Mouse (Mus musculus): Measurements from ENCODE around the gene Iqcn. TPM values are rescaled to one million over a fixed set of nuclear protein-coding genes. Genes with fewer than 3 reads are reported as not detected.

Gene Iqcn
- polyA plus RNA-seq, 1 experiment from 2014 or later: 0.05 TPM

DNA sequence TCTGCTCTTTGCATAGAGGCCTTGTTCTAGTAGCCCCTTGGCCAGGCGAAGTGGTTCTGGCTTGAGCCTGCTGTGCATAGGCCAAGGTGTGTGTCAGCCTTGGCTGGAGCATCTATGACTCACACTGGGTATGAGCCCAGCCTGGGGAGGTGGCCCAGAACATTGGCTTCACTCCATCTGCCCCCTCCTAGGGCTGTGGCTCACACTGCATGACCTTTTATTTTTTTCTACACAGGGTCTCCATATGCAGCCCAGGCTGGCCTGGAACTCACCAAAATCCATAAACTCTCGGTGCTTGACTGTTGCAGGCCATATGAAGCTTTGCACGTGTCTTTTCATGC is 445 bp upstream of the Iqcn start:
- 0 out of 2 replicates have a peak overlapping the region, but pooled peaks have one; percentile 18 for H3K9ac ChIP-seq
- H3K4me3 ChIP-seq: peak overlapping the region; percentile 94; the same call in 1 of the 2 replicates
- WGBS: 86% methylated on average over 3 of the region's 3 CpGs
- H3K9me3 ChIP-seq (replicated peaks): no peaks in the 10 kb centered on the region
- peak overlapping the region; percentile 75 for H3K4me2 ChIP-seq
- H3K27ac ChIP-seq: no peak overlapping the region
- peaks cover 32% of the 10 kb centered on the region for H3K4me1 ChIP-seq
- peaks cover 22% of the 10 kb centered on the region for H3K36me3 ChIP-seq (ENCODE audit: poor library complexity, severe bottlenecking)
- no peaks in the 10 kb centered on the region for H3K27me3 ChIP-seq
- ATAC-seq: no peak

DNA sequence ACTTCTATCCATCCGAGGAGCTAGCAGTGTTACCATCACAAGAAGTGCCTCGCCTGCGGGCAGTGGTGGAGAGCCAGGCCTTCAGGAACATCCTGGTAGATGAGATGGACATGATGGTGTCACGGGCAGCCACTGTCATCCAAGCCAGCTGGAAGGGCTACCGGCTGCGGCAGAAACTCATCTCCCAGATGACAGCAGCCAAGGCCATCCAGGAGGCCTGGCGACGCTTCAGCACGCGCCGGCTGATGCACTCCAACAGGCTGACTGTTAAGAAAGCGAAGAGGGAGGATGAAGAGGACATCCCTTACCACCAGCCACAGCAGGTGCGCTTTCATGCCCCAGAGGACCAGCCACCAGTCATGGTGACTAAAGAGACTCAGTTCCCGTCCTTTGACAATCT is 5.0 kb downstream of the Iqcn start:
- no peak overlapping the region for H3K4me2 ChIP-seq
- peaks cover 9% of the 10 kb centered on the region for H3K36me3 ChIP-seq (ENCODE audit: poor library complexity, severe bottlenecking)
- H3K4me3 ChIP-seq: no peak overlapping the region
- 94% methylated on average over 14 of the region's 14 CpGs for WGBS
- no peaks in the 10 kb centered on the region for H3K27me3 ChIP-seq
- H3K4me1 ChIP-seq: 0 out of 2 replicates have a peak, but pooled peaks cover 1% of the 10 kb centered on the region
- ATAC-seq: no peak
- H3K9ac ChIP-seq: no peak overlapping the region
- no peak overlapping the region for H3K27ac ChIP-seq
- H3K9me3 ChIP-seq (replicated peaks): no peaks in the 10 kb centered on the region

DNA sequence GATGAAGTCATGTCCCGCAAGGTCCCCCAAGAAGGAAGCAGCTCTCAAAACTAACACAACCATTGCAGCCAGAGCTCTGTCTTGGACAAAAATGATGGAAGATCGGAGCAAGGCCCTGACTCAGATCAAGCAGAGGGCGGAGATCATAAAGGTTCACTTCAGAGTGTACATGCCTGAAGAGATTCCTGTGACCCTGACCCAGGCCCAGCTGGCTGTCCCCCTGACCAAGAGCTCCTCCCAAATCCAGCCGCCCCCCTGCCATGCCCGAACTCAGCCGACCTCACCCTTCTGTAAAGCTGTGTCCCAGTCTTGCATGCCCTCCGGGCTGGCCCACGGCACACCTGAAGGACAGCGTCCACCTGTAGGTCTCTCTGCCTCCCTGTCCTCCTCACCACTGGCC is 6.5 kb downstream of the Iqcn start:
- Histone ChIP-seq H3K36me3 (ENCODE audit: poor library complexity, severe bottlenecking) (no peaks in the 10 kb centered on the region), H3K27me3 (no peaks in the 10 kb centered on the region), H3K9ac (no peak overlapping the region), H3K27ac (no peak overlapping the region), H3K4me2 (no peak overlapping the region), H3K9me3 (replicated peaks) (no peaks in the 10 kb centered on the region), H3K4me3 (no peak overlapping the region), H3K4me1 (no peaks in the 10 kb centered on the region)
- 91% methylated on average over 9 of the region's 9 CpGs for WGBS
- no peak for ATAC-seq

DNA sequence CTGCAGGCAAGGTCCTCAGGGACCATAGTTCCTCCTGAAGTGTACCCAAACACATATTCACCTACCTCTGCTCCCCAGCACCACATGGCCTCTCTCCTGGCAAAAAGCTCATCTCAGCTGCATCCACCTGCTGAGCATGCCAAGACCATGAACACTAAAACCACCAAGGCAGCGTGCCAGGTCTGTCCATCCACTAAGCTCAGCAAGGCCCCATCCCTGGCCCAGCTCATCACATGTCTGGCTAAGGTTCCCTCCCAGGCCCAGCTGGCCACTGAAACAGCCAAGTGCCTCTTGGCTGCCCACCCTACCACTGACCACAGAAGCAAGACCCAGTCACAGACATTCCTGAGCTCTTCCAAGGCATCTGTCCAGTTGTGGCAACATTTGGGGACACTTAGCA is 7.0 kb downstream of the Iqcn start:
- ATAC-seq: no peak
- H3K36me3 ChIP-seq (ENCODE audit: poor library complexity, severe bottlenecking): no peaks in the 10 kb centered on the region
- H3K4me1 ChIP-seq: no peaks in the 10 kb centered on the region
- no peak overlapping the region for H3K27ac ChIP-seq
- H3K27me3 ChIP-seq: no peaks in the 10 kb centered on the region
- no peak overlapping the region for H3K4me3 ChIP-seq
- no peak overlapping the region for H3K9ac ChIP-seq
- no peak overlapping the region for H3K4me2 ChIP-seq
- WGBS: 100% methylated on average over 1 of the region's 1 CpGs
- H3K9me3 ChIP-seq (replicated peaks): no peaks in the 10 kb centered on the region

DNA sequence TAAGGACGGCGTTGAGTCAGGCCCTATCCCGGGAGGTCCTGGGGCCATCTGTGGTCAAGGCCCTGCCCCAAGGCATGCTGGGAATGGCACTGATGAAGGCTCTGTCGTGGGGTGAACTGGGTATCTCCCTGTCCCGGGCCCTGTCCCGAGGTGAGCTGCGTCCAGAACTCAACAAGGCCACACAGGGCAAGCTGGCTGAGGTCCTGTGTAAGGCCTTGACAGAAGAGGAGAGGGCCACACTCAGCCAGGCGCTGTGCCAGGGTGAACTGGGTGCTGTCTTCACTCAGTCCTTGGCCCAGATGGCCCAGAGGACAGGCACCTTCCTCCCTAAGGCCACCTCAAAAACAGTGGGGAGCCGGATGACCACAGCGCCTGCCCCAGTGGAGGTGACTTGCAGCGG is 7.8 kb downstream of the Iqcn start:
- no peak overlapping the region for H3K27ac ChIP-seq
- H3K4me1 ChIP-seq: no peaks in the 10 kb centered on the region
- WGBS: 86% methylated on average over 11 of the region's 11 CpGs
- ATAC-seq: no peak
- no peaks in the 10 kb centered on the region for H3K36me3 ChIP-seq (ENCODE audit: poor library complexity, severe bottlenecking)
- H3K9me3 ChIP-seq (replicated peaks): no peaks in the 10 kb centered on the region
- H3K9ac ChIP-seq: no peak overlapping the region
- no peak overlapping the region for H3K4me2 ChIP-seq
- H3K27me3 ChIP-seq: no peaks in the 10 kb centered on the region
- H3K4me3 ChIP-seq: no peak overlapping the region

DNA sequence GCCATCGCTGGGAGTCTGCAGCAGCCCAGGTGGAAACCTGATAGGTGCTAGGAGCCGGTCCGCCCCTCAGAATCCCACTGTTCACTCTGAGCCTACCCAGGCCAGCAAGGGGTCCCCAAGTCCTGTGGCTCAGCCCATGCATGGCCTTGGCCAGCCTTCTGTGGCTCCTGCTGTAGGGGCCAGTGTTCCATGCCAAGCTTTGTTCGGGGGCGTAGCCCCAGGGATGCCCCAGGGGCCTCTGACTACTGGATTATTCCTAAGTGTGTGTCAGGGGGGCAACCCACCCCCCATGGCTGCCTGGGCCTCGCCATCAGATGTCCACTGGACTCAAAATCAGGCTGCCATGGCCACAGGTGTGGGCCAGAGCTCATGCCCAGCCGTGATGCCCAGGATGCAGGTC is 10.7 kb downstream of the Iqcn start:
- no peak overlapping the region for H3K4me2 ChIP-seq

DNA sequence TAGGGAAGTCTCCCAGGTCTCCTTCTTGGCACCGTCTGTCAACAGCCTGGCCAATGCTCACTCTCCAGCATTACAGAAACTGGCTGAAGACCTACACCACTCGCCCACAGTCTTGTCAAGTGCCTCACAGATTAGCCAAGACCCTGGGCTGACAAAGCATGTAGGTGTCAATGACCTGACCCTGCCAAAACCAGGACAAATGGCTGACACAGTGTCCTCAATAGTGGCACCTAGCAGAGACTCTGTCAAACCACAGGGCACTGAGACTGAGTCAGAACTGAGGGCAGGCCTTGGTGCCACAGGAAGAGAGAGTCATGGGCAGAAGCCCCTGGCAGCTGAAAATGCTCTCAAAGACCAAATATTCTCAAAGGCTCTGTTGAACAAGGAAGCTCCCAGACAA is 11.8 kb downstream of the Iqcn start:
- Histone ChIP-seq H3K9me3 (replicated peaks) (no peaks in the 10 kb centered on the region), H3K4me2 (no peak overlapping the region)
- WGBS: 76% methylated on average over 2 of the region's 2 CpGs

More for the DNA sequence above, 10.7 kb downstream of the Iqcn start:
- Histone ChIP-seq H3K27ac (no peak overlapping the region), H3K9ac (no peak overlapping the region), H3K36me3 (ENCODE audit: poor library complexity, severe bottlenecking) (no peaks in the 10 kb centered on the region), H3K27me3 (no peaks in the 10 kb centered on the region), H3K4me1 (peaks cover 3% of the 10 kb centered on the region; the same call in 1 of the 2 replicates), H3K4me3 (no peak overlapping the region), H3K9me3 (replicated peaks) (no peaks in the 10 kb centered on the region)
- WGBS: 85% methylated on average over 7 of the region's 7 CpGs
- ATAC-seq: no peak

DNA sequence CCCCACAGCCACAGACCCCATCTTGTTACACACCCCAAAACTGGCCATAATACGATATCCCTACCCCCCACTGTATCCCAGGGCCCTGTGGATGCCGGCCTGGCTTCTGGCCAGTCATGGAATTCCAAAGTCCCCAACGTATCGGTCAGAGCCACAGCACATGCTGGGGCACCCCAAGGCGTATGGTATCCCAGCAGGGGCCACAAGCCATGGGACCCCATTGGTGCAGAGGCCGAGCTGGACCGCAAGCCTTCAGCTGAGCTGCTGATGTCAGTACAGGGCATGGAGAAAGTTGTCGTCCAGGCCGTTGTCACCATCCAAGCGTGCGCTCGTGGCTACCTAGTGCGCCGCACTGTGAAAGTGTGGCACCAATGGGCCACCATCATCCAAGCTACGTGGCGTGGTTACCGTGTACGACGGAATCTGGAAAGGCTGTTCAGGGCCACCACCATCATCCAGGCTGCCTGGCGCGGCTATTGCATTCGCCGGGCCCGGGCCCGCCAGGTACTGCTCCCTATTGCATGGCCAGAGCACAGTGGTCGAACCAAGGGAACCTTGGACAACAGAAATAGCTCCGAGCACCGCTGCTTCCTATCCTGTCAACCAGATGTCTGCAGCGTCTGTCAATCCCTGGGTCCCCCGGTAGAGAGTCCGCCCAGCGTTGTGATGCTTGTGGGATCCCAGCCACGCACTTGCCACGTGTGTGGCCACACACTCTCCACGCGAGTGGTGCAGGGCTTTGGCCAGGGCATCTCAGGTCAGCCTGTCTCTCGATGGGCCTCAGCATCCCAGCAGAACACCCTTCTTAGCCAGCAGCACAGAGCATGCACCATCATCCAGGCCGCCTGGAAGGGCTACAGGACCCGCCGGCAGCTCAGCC is 13.5 kb downstream of the Iqcn start:
- 89% methylated on average over 40 of the region's 40 CpGs for WGBS
- Histone ChIP-seq H3K36me3 (ENCODE audit: poor library complexity, severe bottlenecking) (no peaks in the 10 kb centered on the region), H3K27me3 (peaks cover 5% of the 10 kb centered on the region; the same call in 1 of the 2 replicates), H3K27ac (no peak overlapping the region), H3K4me2 (no peak overlapping the region), H3K9ac (no peak overlapping the region), H3K4me1 (peaks cover 3% of the 10 kb centered on the region; the same call in 1 of the 2 replicates), H3K4me3 (no peak overlapping the region), H3K9me3 (replicated peaks) (no peaks in the 10 kb centered on the region)
- ATAC-seq: no peak

More for the DNA sequence above, 11.8 kb downstream of the Iqcn start:
- Histone ChIP-seq H3K36me3 (ENCODE audit: poor library complexity, severe bottlenecking) (no peaks in the 10 kb centered on the region), H3K27me3 (peaks cover 5% of the 10 kb centered on the region; the same call in 1 of the 2 replicates), H3K9ac (no peak overlapping the region), H3K4me3 (no peak overlapping the region), H3K27ac (no peak overlapping the region), H3K4me1 (peaks cover 3% of the 10 kb centered on the region; the same call in 1 of the 2 replicates)
- no peak for ATAC-seq

DNA sequence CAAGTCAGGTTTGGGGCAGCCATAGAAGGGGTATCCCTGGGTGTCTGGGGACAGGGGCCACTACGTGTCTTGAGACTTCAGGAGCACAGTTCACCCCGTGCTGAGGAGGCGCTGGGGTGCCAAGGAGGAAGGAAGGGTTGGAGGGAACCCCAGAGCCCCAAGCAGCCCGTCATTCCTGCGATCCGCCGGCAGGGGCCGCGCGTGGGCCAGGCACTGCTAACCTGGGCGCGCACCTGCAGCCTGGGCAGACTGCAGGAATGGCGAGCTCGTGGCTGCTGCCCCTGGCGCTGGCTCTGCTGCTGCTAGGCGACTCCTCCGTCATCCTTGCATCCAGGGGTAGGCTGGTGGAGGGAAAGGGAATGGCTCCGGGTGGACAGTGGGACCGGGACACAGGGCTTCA is 15.0 kb downstream of the Iqcn start, which contains the start of gene Gm3336:
Gene Gm3336, plus strand, starts transcription at position 247 of the 400 bp plus-strand sequence.
- Histone ChIP-seq H3K4me1 (peaks cover 3% of the 10 kb centered on the region; the same call in 1 of the 2 replicates), H3K27me3 (peaks cover 5% of the 10 kb centered on the region; the same call in 1 of the 2 replicates), H3K36me3 (ENCODE audit: poor library complexity, severe bottlenecking) (no peaks in the 10 kb centered on the region), H3K4me2 (peak within 1 kb of the TSS; percentile 27; the same call in 1 of the 2 replicates), H3K9ac (0 out of 2 replicates have a peak within 1 kb of the TSS, but pooled peaks have one; percentile 30), H3K4me3 (no peak within 1 kb of the TSS), H3K9me3 (replicated peaks) (no peaks in the 10 kb centered on the region), H3K27ac (no peak within 1 kb of the TSS)
- peak; percentile 42 for ATAC-seq
- 2% methylated on average over 18 of the region's 19 CpGs for WGBS

DNA sequence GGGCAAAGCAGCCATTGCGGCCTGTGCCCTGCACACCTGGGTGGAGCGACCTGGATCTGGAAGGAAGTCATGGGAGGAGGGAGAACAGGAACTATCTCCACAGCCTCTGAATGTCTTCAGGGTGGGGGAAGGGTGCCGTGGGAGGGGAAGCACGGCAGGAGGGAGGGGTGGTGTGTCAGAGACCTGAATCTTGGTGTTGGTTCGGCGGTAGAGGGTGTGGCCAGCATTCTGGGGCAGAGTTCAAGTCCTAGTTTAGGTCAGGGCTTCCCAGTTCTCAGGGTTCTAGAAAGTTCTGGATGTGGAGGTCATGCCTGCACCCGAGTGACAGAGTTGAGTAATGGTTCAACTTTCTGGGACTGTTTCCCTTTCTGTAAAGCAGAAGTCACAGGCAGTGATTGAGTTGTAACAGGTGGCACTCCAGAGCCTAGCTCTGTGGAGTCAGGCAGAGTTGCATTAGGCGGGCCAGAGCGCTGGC is 16.6 kb downstream of the Iqcn start:
- Histone ChIP-seq H3K27me3 (peaks cover 5% of the 10 kb centered on the region; the same call in 1 of the 2 replicates), H3K4me1 (peaks cover 3% of the 10 kb centered on the region; the same call in 1 of the 2 replicates)
- WGBS: 69% methylated on average over 9 of the region's 9 CpGs

DNA sequence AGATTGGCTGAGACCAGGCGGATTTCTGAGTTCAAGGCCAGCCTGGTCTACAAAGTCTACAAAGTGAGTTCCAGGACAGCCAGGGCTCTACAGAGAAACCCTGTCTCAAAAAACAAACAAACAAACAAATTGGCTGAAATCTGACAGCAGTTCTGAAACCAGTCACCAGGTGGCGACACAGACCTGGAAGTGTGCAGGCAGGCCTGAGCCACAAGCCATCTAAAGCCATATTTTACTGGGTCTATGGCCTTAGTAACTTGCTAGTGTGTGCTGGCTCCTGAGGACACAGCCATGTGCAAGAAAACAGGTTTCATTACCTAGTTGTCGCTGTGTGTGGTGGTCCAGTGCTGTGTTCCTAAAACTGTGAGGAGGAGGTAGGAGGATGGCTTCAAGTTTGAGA is 17.5 kb downstream of the Iqcn start:
- Histone ChIP-seq H3K27me3 (peaks cover 5% of the 10 kb centered on the region; the same call in 1 of the 2 replicates), H3K27ac (no peak overlapping the region), H3K4me2 (no peak overlapping the region), H3K9ac (no peak overlapping the region), H3K4me3 (no peak overlapping the region), H3K9me3 (replicated peaks) (no peaks in the 10 kb centered on the region), H3K36me3 (ENCODE audit: poor library complexity, severe bottlenecking) (no peaks in the 10 kb centered on the region), H3K4me1 (peaks cover 3% of the 10 kb centered on the region; the same call in 1 of the 2 replicates)
- peak; percentile 57; the same call in 1 of the 2 replicates for ATAC-seq
- 2% methylated on average over 3 of the region's 3 CpGs for whole genome bisulfite sequencing

More for the DNA sequence above, 16.6 kb downstream of the Iqcn start:
- no peaks in the 10 kb centered on the region for H3K36me3 ChIP-seq (ENCODE audit: poor library complexity, severe bottlenecking)
- H3K9ac ChIP-seq: no peak overlapping the region
- H3K9me3 ChIP-seq (replicated peaks): no peaks in the 10 kb centered on the region
- H3K4me2 ChIP-seq: no peak overlapping the region
- no peak overlapping the region for H3K27ac ChIP-seq
- ATAC-seq: no peak
- no peak overlapping the region for H3K4me3 ChIP-seq

DNA sequence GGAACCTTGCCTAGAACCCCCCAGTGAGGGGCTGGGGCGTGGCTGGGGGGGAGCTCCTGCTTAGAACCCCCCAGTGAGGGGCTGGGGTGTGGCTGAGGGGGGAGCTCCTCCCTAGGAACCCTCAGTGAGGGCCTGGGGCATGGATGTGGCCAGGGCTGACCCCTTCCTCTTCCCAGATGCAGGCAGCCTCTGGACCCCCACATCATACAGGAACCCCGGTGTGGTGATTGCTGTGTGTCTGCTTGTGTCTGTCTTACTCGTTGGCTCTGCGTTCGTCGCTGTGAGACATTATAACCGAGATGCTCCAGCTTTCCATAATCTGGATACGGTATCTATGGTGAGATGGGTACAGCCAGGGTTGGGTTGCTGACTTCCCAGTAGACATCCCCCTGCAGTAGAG is 18.3 kb downstream of the Iqcn start:
- H3K4me1 ChIP-seq: peaks cover 3% of the 10 kb centered on the region; the same call in 1 of the 2 replicates
- peaks cover 7% of the 10 kb centered on the region for H3K27me3 ChIP-seq
- WGBS: 84% methylated on average over 8 of the region's 8 CpGs
- H3K9ac ChIP-seq: no peak overlapping the region; the same call in 1 of the 2 replicates
- H3K4me3 ChIP-seq: no peak overlapping the region
- H3K4me2 ChIP-seq: no peak overlapping the region
- ATAC-seq: no peak
- H3K9me3 ChIP-seq (replicated peaks): no peaks in the 10 kb centered on the region
- no peak overlapping the region for H3K27ac ChIP-seq
- H3K36me3 ChIP-seq (ENCODE audit: poor library complexity, severe bottlenecking): no peaks in the 10 kb centered on the region

All from forebrain, embryonic 13.5 days (tissue).